Mouse (Mus musculus): ENCODE measurements around the gene Mis12. TPM values are rescaled to one million over a fixed set of nuclear protein-coding genes. Genes with fewer than 3 reads are reported as not detected.

The Mis12 gene
- total RNA-seq, 4 experiments from 2014 or later: 3.6 to 6.5 (median 4.6) TPM

DNA sequence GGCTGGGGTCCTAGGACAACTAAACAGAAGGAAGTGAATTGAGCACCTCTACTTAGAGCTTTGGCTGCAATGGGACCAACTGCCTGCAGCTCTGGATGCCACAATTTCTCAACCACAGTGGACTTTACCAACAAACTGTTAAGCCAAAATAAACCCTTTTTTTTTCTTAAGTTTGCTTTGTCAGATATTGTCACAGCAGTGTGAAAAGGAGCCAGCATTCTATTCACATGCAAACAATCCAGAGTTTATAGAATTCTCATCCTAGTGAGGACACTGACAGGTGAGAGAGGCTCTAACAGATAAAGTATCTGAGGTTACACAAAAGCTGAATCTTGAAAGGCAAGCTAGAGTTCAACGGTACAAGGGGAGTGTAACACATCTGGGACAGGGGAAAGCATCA, 2.4 kb upstream of the Mis12 start:
- DNase-seq (ENCODE audit: low spot score in 2 of 2): no peak

DNA sequence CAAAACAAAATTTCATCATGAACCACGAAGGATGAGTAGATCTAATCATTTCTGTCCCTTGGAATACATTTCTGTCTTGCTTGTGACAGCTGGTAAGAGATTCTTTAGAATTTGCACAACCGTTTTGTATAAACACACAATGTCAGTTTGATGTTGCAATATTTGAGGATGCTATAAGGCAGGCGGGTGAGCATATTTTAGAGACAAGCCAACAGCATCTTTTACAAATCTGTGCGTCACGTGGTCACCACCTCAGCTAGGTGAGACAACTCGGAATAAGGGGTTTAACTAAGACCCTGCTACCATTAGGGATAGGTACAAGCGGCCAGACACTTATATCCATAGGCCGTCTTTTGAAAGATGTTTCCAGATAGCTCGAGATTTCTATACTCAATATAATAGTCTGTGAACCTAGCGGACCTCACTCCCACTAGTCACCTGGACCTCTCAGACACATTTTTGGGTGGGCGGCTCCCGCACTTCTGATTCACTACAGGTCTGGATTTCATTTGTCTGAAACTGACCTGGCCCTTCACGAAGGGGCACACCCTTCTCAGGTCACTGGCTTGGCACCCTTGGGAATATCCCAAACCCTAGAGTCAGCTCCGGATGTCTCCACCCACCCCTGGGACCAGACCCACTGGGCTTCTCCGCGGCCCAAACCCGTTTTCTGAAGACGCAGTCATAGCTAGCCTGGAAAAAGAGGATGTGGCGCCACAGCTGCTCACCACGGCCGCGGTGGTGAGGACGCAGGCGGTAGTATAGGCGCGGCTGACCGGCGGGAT, 803 bp upstream of the Mis12 start:
- no peak for DNase-seq (ENCODE audit: low spot score in 2 of 2)

DNA sequence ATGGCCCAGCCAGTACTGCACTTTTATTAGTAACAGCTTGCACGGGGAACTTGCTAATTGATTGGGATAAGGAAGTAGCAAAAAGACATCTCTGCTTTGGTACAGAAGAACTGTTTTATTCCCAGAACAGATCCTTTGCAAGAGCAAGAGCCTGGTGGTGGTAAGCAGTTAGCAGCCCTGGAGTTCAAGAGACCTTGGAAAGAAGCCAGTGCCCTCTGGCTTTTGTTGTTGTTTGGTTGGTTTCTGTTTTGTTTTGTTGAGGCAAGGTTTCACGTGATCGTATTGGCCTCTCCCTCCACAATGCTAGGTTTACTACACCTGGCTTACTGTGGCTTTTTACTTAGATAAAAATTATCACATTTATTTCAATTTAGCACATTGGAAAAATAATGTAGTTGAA, 8.9 kb downstream of the Mis12 start:
- no peak for DNase-seq (ENCODE audit: low spot score in 2 of 2)

GRCm38 (mm10) chr11:71029403-71030118, 10.2 kb downstream of the Mis12 start:
- no peak for DNase-seq (ENCODE audit: low spot score in 2 of 2)

DNA sequence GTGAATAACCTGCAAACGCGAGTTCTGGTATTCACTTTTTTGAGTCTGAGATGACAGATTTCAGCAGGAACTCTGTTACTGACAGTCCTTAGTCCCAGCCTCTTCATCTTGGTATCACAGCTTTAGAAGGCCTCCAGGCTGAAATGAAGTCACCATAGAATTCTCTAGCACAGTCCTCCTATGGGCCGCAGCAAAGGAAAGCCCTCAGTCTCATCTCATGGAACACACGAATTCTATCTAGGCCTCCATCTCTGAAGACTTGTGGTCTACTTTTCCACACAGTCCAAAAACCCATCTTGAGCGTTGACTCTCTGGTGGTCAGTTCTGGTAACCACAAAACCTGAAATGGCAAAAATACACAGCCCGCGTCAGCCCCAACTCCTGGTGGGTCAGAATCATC, 12.7 kb downstream of the Mis12 start:
- DNase-seq (ENCODE audit: low spot score in 2 of 2): no peak

DNA sequence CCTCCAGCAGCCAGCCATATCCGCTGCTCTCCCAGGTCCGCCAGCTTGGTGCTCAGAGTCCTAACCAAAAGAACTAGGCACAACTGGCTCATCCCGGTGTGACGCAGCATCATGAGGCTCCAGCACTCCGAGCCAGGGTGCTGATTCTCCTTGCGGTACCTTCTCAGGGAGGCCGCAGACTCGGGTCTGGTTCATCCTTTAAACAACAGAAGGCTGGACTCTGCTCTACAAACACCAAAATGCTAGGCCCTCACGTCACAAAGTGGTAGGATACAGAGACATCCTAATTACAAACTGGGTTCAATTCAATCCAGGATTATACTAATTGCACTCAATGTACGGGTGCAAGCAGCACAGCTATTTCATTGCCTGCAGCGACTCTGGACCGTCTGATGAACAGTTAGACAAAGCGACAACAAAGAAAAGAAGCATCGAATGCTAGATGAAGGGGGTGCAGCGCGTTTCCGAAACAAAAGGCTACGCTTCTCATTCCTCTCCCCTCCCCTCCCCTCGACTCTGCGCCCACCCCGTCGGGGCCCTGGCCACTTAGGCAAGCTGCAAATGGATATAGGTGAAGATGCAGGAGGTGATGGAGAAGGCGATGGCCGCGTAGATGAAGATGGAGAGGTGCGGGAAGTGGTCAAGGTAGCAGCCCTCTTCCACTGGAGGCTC, 13.2 kb downstream of the Mis12 start:
- DNase-seq (ENCODE audit: low spot score in 2 of 2): no peak

DNA sequence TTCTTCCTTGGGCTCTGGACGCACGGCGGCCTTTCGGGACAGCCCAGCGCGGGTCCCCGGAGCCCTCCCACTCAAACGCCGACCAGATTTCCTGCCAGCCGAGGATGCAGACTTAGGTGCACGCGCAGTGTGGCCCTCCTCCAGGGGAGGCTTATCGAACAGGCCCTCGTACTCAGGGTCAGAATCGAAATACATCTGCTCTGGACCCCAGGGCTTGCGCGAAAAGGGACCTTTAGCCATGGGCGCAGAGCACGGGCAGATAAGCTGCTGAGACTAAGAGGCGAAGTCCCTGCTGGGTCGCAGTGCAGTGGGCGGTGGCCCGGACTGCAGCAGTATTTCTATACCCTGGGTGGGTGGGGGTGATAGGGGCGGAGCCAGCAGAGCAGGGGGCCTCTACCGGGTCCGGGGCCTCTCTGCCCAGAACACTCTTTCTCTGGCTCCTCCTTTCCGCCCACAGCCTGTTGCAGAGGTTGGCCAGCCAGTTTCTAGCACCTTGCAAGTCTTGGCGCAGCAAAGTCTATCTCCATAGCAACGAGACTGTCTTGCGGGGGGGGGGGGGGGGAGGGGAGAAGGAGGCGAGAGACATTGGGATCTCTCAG, 13.9 kb downstream of the Mis12 start, which contains the start of gene 6330403K07Rik:
Gene 6330403K07Rik (minus strand): TSS at position 351 of the 599 bp plus-strand sequence.
- no peak for DNase-seq (ENCODE audit: low spot score in 2 of 2)

DNA sequence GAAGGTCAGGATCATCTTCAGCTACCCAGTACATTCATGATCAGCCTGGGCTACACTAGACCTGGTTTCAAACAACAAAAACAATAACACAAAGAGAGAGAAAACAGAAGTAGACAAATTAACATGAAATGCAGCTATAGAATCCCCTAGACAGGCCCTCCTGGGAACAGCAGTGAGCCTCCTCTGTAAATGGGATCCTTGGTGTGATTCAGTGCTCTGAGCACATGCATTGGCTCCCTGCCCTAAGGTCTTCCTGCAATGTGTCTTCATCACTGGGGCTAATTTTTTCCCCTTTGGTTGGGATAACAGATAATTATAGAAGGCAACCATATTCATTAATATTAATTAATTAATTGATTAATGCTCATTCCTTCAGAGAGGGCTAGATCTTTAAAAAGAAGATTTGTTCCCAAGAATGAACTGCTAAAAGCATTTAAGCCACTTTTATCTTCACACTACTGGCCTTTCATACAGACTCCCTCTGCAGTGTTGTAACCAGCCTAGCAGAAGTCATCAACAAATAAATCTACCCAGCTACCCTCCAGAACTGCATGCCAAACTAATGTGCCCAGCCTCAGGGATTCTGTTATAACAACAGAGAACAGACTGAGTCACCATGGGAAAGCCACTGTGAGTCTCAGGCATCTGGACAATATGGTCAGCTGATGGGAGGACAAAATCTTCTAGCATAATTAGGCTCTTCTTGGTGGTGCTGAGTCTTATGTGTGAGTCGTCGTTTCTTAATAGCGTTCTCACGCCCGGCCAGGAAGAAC, 20.3 kb downstream of the Mis12 start:
- DNase-seq (ENCODE audit: low spot score in 2 of 2): no peak

DNA sequence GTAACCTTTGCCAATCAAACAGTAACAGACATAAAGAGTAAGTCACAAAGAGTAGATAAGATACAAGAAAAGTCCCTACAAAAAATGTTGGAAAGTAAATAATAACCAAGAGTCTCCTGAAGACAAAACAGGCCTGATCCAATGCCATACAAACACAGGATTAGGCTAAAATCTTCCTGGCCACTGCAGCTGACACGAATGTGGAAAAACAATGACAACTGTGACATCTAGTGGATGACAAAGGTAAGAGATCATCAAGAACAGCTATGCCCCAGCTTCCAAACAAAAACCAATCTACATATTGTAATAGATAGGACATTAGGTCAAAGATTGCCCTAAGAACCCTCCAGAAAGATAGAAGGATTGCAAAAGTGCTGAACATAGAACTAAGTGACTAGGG, 33.1 kb downstream of the Mis12 start:
- DNase-seq (ENCODE audit: low spot score in 2 of 2): no peak

DNA sequence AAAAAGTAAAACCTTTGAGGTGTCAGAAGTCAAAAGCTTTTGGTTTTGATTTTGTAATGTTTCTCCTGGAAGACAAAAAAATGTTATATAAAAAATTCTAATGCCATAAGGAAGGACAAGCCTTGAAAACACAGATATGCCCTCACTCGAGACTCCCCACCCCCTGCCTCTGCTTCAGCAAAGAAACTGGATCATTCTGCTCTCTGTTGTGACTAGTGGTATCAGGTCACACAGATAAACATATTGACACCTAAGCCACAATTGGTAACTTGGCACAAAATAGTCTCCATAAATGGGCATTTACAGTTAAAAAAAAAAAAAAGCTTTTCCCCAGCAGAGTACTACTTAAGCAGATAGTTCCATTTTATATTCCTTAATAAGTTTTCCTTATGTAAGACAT, 56.9 kb downstream of the Mis12 start:
- DNase-seq (ENCODE audit: low spot score in 2 of 2): no peak

Other genes with a start within 250 kb of the Mis12 start
- gene Scimp, start 207.0 kb upstream of the Mis12 start, total RNA-seq (2022): not detected
- gene Rabep1, start 174.8 kb upstream of the Mis12 start, total RNA-seq (2022): 10 to 100 TPM; 36.0 to 42.2 (median 41.6) TPM
- 10 to 100 TPM; 26.4 to 38.5 (median 31.9) TPM for gene Nup88, start 49.6 kb upstream of the Mis12 start, total RNA-seq (2022)
- 10 to 100 TPM; 10.9 to 16.4 (median 12.2) TPM for gene Rpain, start 49.4 kb upstream of the Mis12 start, total RNA-seq (2022)
- gene C1qbp, start 36.6 kb upstream of the Mis12 start, total RNA-seq (2022): 100 to 1,000 TPM; 119 to 137 (median 127) TPM
- 10 to 100 TPM in 1 of 4 experiments, 1 to 10 TPM in 3; 6.5 to 10.2 (median 8.3) TPM for gene Dhx33, start 15.2 kb upstream of the Mis12 start, total RNA-seq (2022)
- gene Derl2, start 230 bp downstream of the Mis12 start, total RNA-seq (2022): 10 to 100 TPM in 3 of 4 experiments, 1 to 10 TPM in 1; 9.8 to 15.4 (median 13.4) TPM
- under 1 TPM in 2 of 4 experiments, not detected in 2; 0.53 to 0.64 TPM for gene 6330403K07Rik, start 13.9 kb downstream of the Mis12 start, total RNA-seq (2022)
- under 1 TPM; 0.22 to 0.27 (median 0.25) TPM for gene Nlrp1a, start 125.1 kb downstream of the Mis12 start, total RNA-seq (2022)
- gene Nlrp1b, start 211.1 kb downstream of the Mis12 start, total RNA-seq (2022): under 1 TPM in 1 of 4 experiments, not detected in 3; 0.11 TPM